Mouse (Mus musculus): ENCODE data around the gene Lrrc8e.

DNA sequence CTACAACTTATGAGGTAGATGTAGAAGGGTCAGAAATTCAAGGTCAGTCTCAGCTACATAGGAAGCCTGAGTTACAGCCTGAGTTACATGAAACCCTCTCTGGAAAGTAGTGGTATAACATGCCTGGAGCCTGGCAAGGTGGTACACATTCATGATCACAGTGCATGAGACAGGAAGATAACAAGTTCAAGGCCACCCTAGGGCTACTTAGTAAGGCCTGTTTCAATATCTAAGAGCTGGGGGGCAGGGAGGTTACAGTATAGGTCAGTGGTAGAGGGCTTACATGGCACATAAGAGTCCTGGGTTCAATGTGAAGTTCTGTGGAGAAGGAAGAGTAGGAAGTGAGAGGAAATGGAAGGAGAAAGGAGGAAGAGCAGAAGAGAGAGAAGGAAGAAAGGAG, 38.0 kb upstream of the Lrrc8e start:
- no peak for TF ChIP-seq CTCF (IDR thresholded peaks at IDR 0.05; ENCODE audit: low read depth)
- no peak for TF ChIP-seq EP300 (IDR thresholded peaks at IDR 0.05; ENCODE audit: low read depth)

Data from liver, postnatal 0 days (tissue).